8 mouse cellular contexts compared by ENCODE assay signal in the genomic region with DNA sequence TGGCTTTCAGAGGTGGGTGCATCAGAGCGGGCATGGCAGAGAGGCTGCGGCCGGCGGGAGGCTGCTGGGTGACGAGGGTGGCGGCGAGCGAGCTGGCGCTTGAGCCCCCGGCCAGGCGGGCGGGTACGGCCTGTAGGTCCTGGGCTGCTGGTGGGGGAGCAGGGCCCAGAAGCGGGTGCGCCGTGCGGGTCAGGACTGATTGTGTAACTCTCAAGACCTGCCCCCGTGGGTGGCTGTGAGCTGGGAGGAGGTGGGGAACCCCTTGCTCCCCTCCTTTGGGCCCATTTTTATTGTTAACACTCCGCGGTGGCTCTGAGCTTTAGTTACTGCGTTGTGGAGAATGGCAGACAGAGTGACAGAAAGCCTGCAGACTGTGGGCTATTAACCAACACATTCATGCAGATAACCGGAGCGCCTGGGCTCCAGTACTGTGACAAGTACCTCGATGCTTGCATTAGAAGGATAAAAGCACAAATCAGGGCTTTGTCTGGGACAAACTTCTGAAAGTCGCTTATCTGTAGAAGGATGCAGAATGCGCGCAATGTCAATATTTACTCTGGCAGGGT. TPM values are rescaled to one million over a fixed set of nuclear protein-coding genes. Genes with fewer than 3 reads are reported as not detected.
DNase-seq lines count a peak whose midpoint lies in the region; ATAC-seq and TF ChIP-seq lines count a peak whose summit lies in the region.

No protein-coding gene starts in this region.

- peaks cover 2 to 13% of the 10 kb centered on the region in 2 experiments; a peak in 2 of 4 replicates for H3K4me1 ChIP-seq in heart, embryonic 14.5 days (ENCODE audit: control insufficient read depth in 2 of 2, insufficient read depth in 2 of 2, low read length in 2 of 2)
- peaks cover 3% of the 10 kb centered on the region; the same call in 1 of the 2 replicates for H3K4me1 ChIP-seq in bone marrow, adult 2 months (ENCODE audit: control insufficient read depth, insufficient read depth, low read length)
- peaks cover 9% of the 10 kb centered on the region for H3K4me1 ChIP-seq in hindbrain, embryonic 12.5 days
- peaks cover 11% of the 10 kb centered on the region for H3K4me1 ChIP-seq in midbrain, embryonic 13.5 days (replicated peaks)

- TF ChIP-seq POLR2A in bone marrow, adult 2 months (IDR thresholded peaks at IDR 0.05; ENCODE audit: borderline replicate concordance, control insufficient read depth, low read depth, low read length) = peak; percentile 24; the same call in 1 of the 2 replicates

- H3K27ac ChIP-seq in heart, embryonic 14.5 days (replicated peaks in 1 of 2; ENCODE audit: control insufficient read depth in 1 of 2, insufficient read depth in 1 of 2, low read depth in 2 of 2, low read length in 2 of 2) = peak overlapping the region; percentile 0 to 79; a peak in 3 of 4 replicates
- H3K27ac ChIP-seq in bone marrow, adult 2 months (ENCODE audit: control insufficient read depth, insufficient read depth, low read depth, low read length, poor library complexity) = peak overlapping the region; percentile 50
- 0 out of 2 replicates have a peak overlapping the region, but pooled peaks have one; percentile 96 for H3K27ac ChIP-seq in hindbrain, embryonic 12.5 days
- H3K27ac ChIP-seq in midbrain, embryonic 13.5 days = no peak overlapping the region

- peaks cover 7% of the 10 kb centered on the region; the same call in 1 of the 2 replicates for H3K36me3 ChIP-seq in heart, embryonic 14.5 days (ENCODE audit: control insufficient read depth, insufficient read depth, low read length)
- no peaks in the 10 kb centered on the region for H3K36me3 ChIP-seq in hindbrain, embryonic 12.5 days
- no peaks in the 10 kb centered on the region for H3K36me3 ChIP-seq in midbrain, embryonic 13.5 days

- H3K9ac ChIP-seq in heart, embryonic 14.5 days (ENCODE audit: low read length) = peak overlapping the region; percentile 85
- peak overlapping the region; percentile 72 for H3K9ac ChIP-seq in hindbrain, embryonic 12.5 days
- peak overlapping the region; percentile 82 for H3K9ac ChIP-seq in midbrain, embryonic 13.5 days (replicated peaks)

- no peak for DNase-seq in heart, postnatal 4 days
- DNase-seq in ovary, adult 18-20 months (ENCODE audit: low spot score) = no peak
- no peak for DNase-seq in cerebellum, adult 8-10 months
- no peak for DNase-seq in urinary bladder, postnatal 14 days (ENCODE audit: low spot score)

- peak overlapping the region; percentile 82 to 94 for H3K4me3 ChIP-seq in heart, embryonic 14.5 days (ENCODE audit: control insufficient read depth in 1 of 2, insufficient read depth in 1 of 2, low read depth in 1 of 2, low read length in 2 of 2)
- peak overlapping the region; percentile 94 for H3K4me3 ChIP-seq in bone marrow, adult 2 months (replicated peaks; ENCODE audit: control insufficient read depth, low read depth, low read length)
- H3K4me3 ChIP-seq in hindbrain, embryonic 12.5 days = peak overlapping the region; percentile 84
- peak overlapping the region; percentile 84 for H3K4me3 ChIP-seq in midbrain, embryonic 13.5 days (replicated peaks)

- peak overlapping the region; percentile 70 for H3K4me2 ChIP-seq in heart, embryonic 14.5 days (ENCODE audit: low read length)
- peak overlapping the region; percentile 82 for H3K4me2 ChIP-seq in hindbrain, embryonic 12.5 days (replicated peaks)
- H3K4me2 ChIP-seq in midbrain, embryonic 13.5 days (replicated peaks) = peak overlapping the region; percentile 91

- peak; percentile 64 for ATAC-seq in heart, embryonic 14.5 days (ENCODE audit: insufficient number of reproducible peaks, insufficient read depth, low FRiP score, low read depth)
- peak; percentile 80 for ATAC-seq in hindbrain, embryonic 12.5 days (ENCODE audit: low FRiP score)
- no peak for ATAC-seq in midbrain, embryonic 13.5 days

- WGBS in heart, embryonic 14.5 days = 1% methylated on average over 27 of the region's 27 CpGs
- 3% methylated on average over 27 of the region's 27 CpGs for WGBS in bone marrow, adult 2 months
- 2% methylated on average over 26 of the region's 27 CpGs for WGBS in hindbrain, embryonic 12.5 days
- 1% methylated on average over 27 of the region's 27 CpGs for WGBS in midbrain, embryonic 13.5 days

- TF ChIP-seq CTCF in bone marrow, adult 2 months (IDR thresholded peaks at IDR 0.05; ENCODE audit: control insufficient read depth, insufficient read depth, low read length) = no peak

- H3K27me3 ChIP-seq in heart, embryonic 14.5 days (ENCODE audit: control insufficient read depth, insufficient read depth, low read length) = no peaks in the 10 kb centered on the region
- no peaks in the 10 kb centered on the region for H3K27me3 ChIP-seq in hindbrain, embryonic 12.5 days
- H3K27me3 ChIP-seq in midbrain, embryonic 13.5 days = no peaks in the 10 kb centered on the region

- no peaks in the 10 kb centered on the region for H3K9me3 ChIP-seq in heart, embryonic 14.5 days (ENCODE audit: control insufficient read depth, low read length)
- no peaks in the 10 kb centered on the region for H3K9me3 ChIP-seq in hindbrain, embryonic 12.5 days (replicated peaks)
- no peaks in the 10 kb centered on the region for H3K9me3 ChIP-seq in midbrain, embryonic 13.5 days

RNA-seq across cellular contexts. Expression of gene Ttk, which starts 0.3 kb away (rescaled TPM):
- polyA plus RNA-seq in heart, embryonic 14.5 days (2014; fragmentation: Nextera tagmentation; extraction: Ambion mirVana) = 14.9 and 15.7 TPM in 2 replicates
- total RNA-seq in heart, postnatal 4 days (2021) = 10 to 100 TPM; 16.1 to 21.2 TPM
- polyA plus RNA-seq in bone marrow, adult 2 months (2011; ENCODE audit: insufficient read depth, insufficient read length, low replicate concordance, missing spikeins) = 9.7 and 13.5 TPM in 2 replicates
- polyA plus RNA-seq in hindbrain, embryonic 12.5 days (2016; fragmentation: Nextera tagmentation; extraction: Ambion mirVana) = 23.9 and 25.3 TPM in 2 replicates
- 14.6 and 15.1 TPM in 2 replicates for polyA plus RNA-seq in midbrain, embryonic 13.5 days (2015; fragmentation: Nextera tagmentation; extraction: Ambion mirVana)

RNA-seq across cellular contexts. Expression of gene Elovl4, which starts 28.8 kb away (rescaled TPM):
- polyA plus RNA-seq in heart, embryonic 14.5 days (2014; fragmentation: Nextera tagmentation; extraction: Ambion mirVana) = 1.4 and 3.2 TPM in 2 replicates
- total RNA-seq in heart, postnatal 4 days (2021) = under 1 TPM; 0.88 to 0.92 TPM
- polyA plus RNA-seq in bone marrow, adult 2 months (2011; ENCODE audit: insufficient read depth, insufficient read length, low replicate concordance, missing spikeins) = 0.32 and 2.2 TPM in 2 replicates
- polyA plus RNA-seq in hindbrain, embryonic 12.5 days (2016; fragmentation: Nextera tagmentation; extraction: Ambion mirVana) = 48.2 and 53.2 TPM in 2 replicates
- 70.1 and 76.0 TPM in 2 replicates for polyA plus RNA-seq in midbrain, embryonic 13.5 days (2015; fragmentation: Nextera tagmentation; extraction: Ambion mirVana)

Comparison
In these comparisons a context has a peak if more than half of its experiments do, and no peak if none do; other contexts are left out.
1. RNA of gene Elovl4, which starts 28.8 kb away (polyA plus RNA-seq): 70.1 to 76.0 TPM in midbrain, embryonic 13.5 days and 48.2 to 53.2 TPM in hindbrain, embryonic 12.5 days; 1.4 to 3.2 TPM in heart, embryonic 14.5 days and 0.32 to 2.2 TPM in bone marrow, adult 2 months; every median in the first group is over 10 times any median in the second.
2. Peak in every context shown above with its lines, with median percentiles within 50 percentile points of each other: H3K4me2 ChIP-seq, H3K4me3 ChIP-seq and H3K9ac ChIP-seq.